Mouse (Mus musculus): ENCODE results near the gene Rcor2.

Gene Rcor2

GRCm38 (mm10) chr19:7320181-7320580 is 53.1 kb downstream of the Rcor2 start:
- DNase-seq (ENCODE audit: low spot score) = no peak

- DNase-seq (ENCODE audit: low spot score) = no peak
Observed at GRCm38 (mm10) chr19:7321391-7321790, 54.3 kb downstream of the Rcor2 start.
